Mouse (Mus musculus): Measurements from ENCODE around the gene Jade2.

GRCm38 (mm10) chr11:51835598-51835997 lies 21.9 kb downstream of the Jade2 start:
- TF ChIP-seq POLR2A (IDR thresholded peaks at IDR 0.05; ENCODE audit: borderline replicate concordance, insufficient read depth, low read length) (no peak), CTCF (IDR thresholded peaks at IDR 0.05; ENCODE audit: borderline replicate concordance, insufficient read depth, low read depth, low read length) (no peak)

Measured in cerebellum, adult 2 months (tissue).